Comparison of ENCODE assay signal across 20 mouse cellular contexts in the genomic region with DNA sequence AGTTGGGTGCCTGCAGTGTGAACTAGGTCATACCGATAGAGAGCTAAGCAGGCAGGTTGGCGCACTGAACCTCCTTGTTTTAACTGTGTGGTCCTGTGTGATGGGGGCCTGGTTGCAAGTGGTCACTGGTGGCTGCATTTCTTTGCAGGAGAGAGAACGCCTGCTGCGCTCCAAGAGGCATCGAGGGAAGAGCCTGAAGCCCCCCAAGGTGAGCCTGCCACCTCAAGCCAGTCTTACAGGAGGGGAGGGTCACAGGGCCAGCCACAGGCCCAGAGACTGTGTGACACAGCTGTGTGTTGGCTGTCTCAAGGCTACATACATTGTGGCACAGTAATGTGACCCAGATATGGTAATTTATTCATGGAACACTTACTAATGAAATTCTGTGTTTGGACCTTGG. TPM values are rescaled to one million over a fixed set of nuclear protein-coding genes. Genes with fewer than 3 reads are reported as not detected.
DNase-seq lines count a peak whose midpoint lies in the region; ATAC-seq lines count a peak whose summit lies in the region.
"Had no signal": no experiment of that assay in that cellular context is flagged by ENCODE, and none has a peak within 500 bp of the region (broad histone marks: within the 10 kb centered on the region; RNA-seq: fewer than 3 reads in every experiment).

No protein-coding gene starts in this region.

- no peak overlapping the region for H3K4me3 ChIP-seq in hindbrain, embryonic 16.5 days (ENCODE audit: low read length)
- H3K4me3 ChIP-seq in hindbrain, embryonic 11.5 days (ENCODE audit: low read depth, low read length): no peak overlapping the region
- no peak overlapping the region for H3K4me3 ChIP-seq in midbrain, embryonic 15.5 days
- no peak overlapping the region for H3K4me3 ChIP-seq in midbrain, embryonic 14.5 days (replicated peaks; ENCODE audit: low read depth, low read length)
- H3K4me3 ChIP-seq: embryonic facial prominence, embryonic 13.5 days; forebrain, embryonic 13.5 days; heart, embryonic 10.5 days; hindbrain, embryonic 15.5 days had no signal

- no peaks in the 10 kb centered on the region for H3K9me3 ChIP-seq in hindbrain, embryonic 16.5 days (ENCODE audit: control insufficient read depth, low read length)
- no peaks in the 10 kb centered on the region for H3K9me3 ChIP-seq in hindbrain, embryonic 11.5 days (ENCODE audit: control insufficient read depth, low read length)
- H3K9me3 ChIP-seq in midbrain, embryonic 15.5 days: no peaks in the 10 kb centered on the region
- no peaks in the 10 kb centered on the region for H3K9me3 ChIP-seq in midbrain, embryonic 14.5 days (ENCODE audit: control insufficient read depth, low read length)
- H3K9me3 ChIP-seq: embryonic facial prominence, embryonic 13.5 days; forebrain, embryonic 13.5 days; heart, embryonic 10.5 days; hindbrain, embryonic 15.5 days had no signal

- no peaks in the 10 kb centered on the region for H3K27me3 ChIP-seq in hindbrain, embryonic 16.5 days (replicated peaks; ENCODE audit: control insufficient read depth, insufficient read depth, low read length)
- no peaks in the 10 kb centered on the region for H3K27me3 ChIP-seq in hindbrain, embryonic 11.5 days (ENCODE audit: control insufficient read depth, insufficient read depth, low read length)
- H3K27me3 ChIP-seq in midbrain, embryonic 15.5 days (replicated peaks): no peaks in the 10 kb centered on the region
- H3K27me3 ChIP-seq in midbrain, embryonic 14.5 days (ENCODE audit: control insufficient read depth, insufficient read depth, low read length): no peaks in the 10 kb centered on the region
- H3K27me3 ChIP-seq: embryonic facial prominence, embryonic 13.5 days; hindbrain, embryonic 15.5 days had no signal

- H3K9ac ChIP-seq in hindbrain, embryonic 16.5 days (ENCODE audit: low read depth, low read length): no peak overlapping the region
- no peak overlapping the region for H3K9ac ChIP-seq in hindbrain, embryonic 11.5 days (ENCODE audit: low read depth, low read length)
- H3K9ac ChIP-seq in midbrain, embryonic 15.5 days: no peak overlapping the region
- no peak overlapping the region for H3K9ac ChIP-seq in midbrain, embryonic 14.5 days (replicated peaks; ENCODE audit: low read length)
- H3K9ac ChIP-seq: embryonic facial prominence, embryonic 13.5 days; forebrain, embryonic 13.5 days; hindbrain, embryonic 15.5 days had no signal

- peaks cover 6% of the 10 kb centered on the region; the same call in 1 of the 2 replicates for H3K4me1 ChIP-seq in hindbrain, embryonic 16.5 days (ENCODE audit: control insufficient read depth, insufficient read depth, low read depth, low read length)
- H3K4me1 ChIP-seq in hindbrain, embryonic 11.5 days (replicated peaks; ENCODE audit: control insufficient read depth, insufficient read depth, low read length): no peaks in the 10 kb centered on the region
- H3K4me1 ChIP-seq in midbrain, embryonic 15.5 days: peaks cover 23% of the 10 kb centered on the region
- 0 out of 2 replicates have a peak, but pooled peaks cover 8% of the 10 kb centered on the region for H3K4me1 ChIP-seq in midbrain, embryonic 14.5 days (ENCODE audit: control insufficient read depth, insufficient read depth, low read length)
- H3K4me1 ChIP-seq: embryonic facial prominence, embryonic 13.5 days; heart, embryonic 10.5 days had no signal

- 78% methylated on average over 5 of the region's 5 CpGs for WGBS in hindbrain, embryonic 16.5 days
- 71% methylated on average over 5 of the region's 5 CpGs for WGBS in hindbrain, embryonic 11.5 days
- WGBS in midbrain, embryonic 15.5 days: 72% methylated on average over 5 of the region's 5 CpGs
- 74% methylated on average over 5 of the region's 5 CpGs for WGBS in midbrain, embryonic 14.5 days

- H3K36me3 ChIP-seq in hindbrain, embryonic 16.5 days (ENCODE audit: control insufficient read depth, insufficient read depth, low read length): peaks cover 3% of the 10 kb centered on the region; the same call in 1 of the 2 replicates
- no peaks in the 10 kb centered on the region for H3K36me3 ChIP-seq in hindbrain, embryonic 11.5 days (ENCODE audit: control insufficient read depth, insufficient read depth, low read length)
- 0 out of 2 replicates have a peak, but pooled peaks cover under 1% of the 10 kb centered on the region for H3K36me3 ChIP-seq in midbrain, embryonic 15.5 days (replicated peaks)
- no peaks in the 10 kb centered on the region for H3K36me3 ChIP-seq in midbrain, embryonic 14.5 days (ENCODE audit: control insufficient read depth, insufficient read depth, low read length)
- H3K36me3 ChIP-seq: embryonic facial prominence, embryonic 13.5 days; heart, embryonic 10.5 days; hindbrain, embryonic 15.5 days had no signal

- H3K4me2 ChIP-seq in hindbrain, embryonic 16.5 days (ENCODE audit: low read length): no peak overlapping the region
- H3K4me2 ChIP-seq in hindbrain, embryonic 11.5 days (replicated peaks; ENCODE audit: low read depth, low read length): no peak overlapping the region
- H3K4me2 ChIP-seq in midbrain, embryonic 15.5 days: no peak overlapping the region
- no peak overlapping the region for H3K4me2 ChIP-seq in midbrain, embryonic 14.5 days (ENCODE audit: low read length)
- H3K4me2 ChIP-seq: embryonic facial prominence, embryonic 13.5 days; forebrain, embryonic 13.5 days; hindbrain, embryonic 15.5 days had no signal

- no peak for ATAC-seq in hindbrain, embryonic 16.5 days
- no peak for ATAC-seq in hindbrain, embryonic 11.5 days (ENCODE audit: low FRiP score)
- ATAC-seq in midbrain, embryonic 15.5 days (replicated peaks): no peak
- no peak for ATAC-seq in midbrain, embryonic 14.5 days (ENCODE audit: low FRiP score, low TSS enrichment)
- ATAC-seq: forebrain, embryonic 13.5 days had no signal

- DNase-seq in hindbrain, embryonic 11.5 days (ENCODE audit: low spot score): no peak
- DNase-seq in midbrain, embryonic 14.5 days: no peak
- peak; percentile 20 for DNase-seq in retina, embryonic 14.5 days (ENCODE audit: low spot score)
- DNase-seq in kidney, adult 9 months: no peak
- DNase-seq: adrenal gland, adult 2 months; adrenal gland, postnatal 25 days; cerebellum, adult 18-20 months; cerebellum, adult 9-11 months; cerebellum, postnatal 36 days; gastrocnemius, postnatal 10 days; heart, adult 18-20 months; heart, postnatal 10 days; heart, postnatal 4 days had no signal

- H3K27ac ChIP-seq in hindbrain, embryonic 16.5 days (ENCODE audit: low read depth, low read length): 0 out of 2 replicates have a peak overlapping the region, but pooled peaks have one; percentile 26
- H3K27ac ChIP-seq in hindbrain, embryonic 11.5 days (ENCODE audit: low read depth, low read length): no peak overlapping the region
- peak overlapping the region; percentile 56 for H3K27ac ChIP-seq in midbrain, embryonic 15.5 days
- no peak overlapping the region for H3K27ac ChIP-seq in midbrain, embryonic 14.5 days (replicated peaks; ENCODE audit: low read depth, low read length)
- H3K27ac ChIP-seq: embryonic facial prominence, embryonic 13.5 days; forebrain, embryonic 13.5 days; heart, embryonic 10.5 days had no signal

RNA-seq across cellular contexts. Expression of a gene that starts 21.9 kb away (rescaled TPM):
- 1.8 TPM in 2 replicates for polyA plus RNA-seq in hindbrain, embryonic 16.5 days (2015; fragmentation: Nextera tagmentation; extraction: Ambion mirVana)
- polyA plus RNA-seq in hindbrain, embryonic 11.5 days (2014; fragmentation: Nextera tagmentation; extraction: Ambion mirVana): 0.09 and 0.14 TPM in 2 replicates
- 2.6 and 2.8 TPM in 2 replicates for polyA plus RNA-seq in midbrain, embryonic 15.5 days (2015; fragmentation: Nextera tagmentation; extraction: Ambion mirVana)
- polyA plus RNA-seq in midbrain, embryonic 14.5 days (2014; fragmentation: Nextera tagmentation; extraction: Ambion mirVana): 1.7 and 2.0 TPM in 2 replicates
- polyA plus RNA-seq: embryonic facial prominence, embryonic 13.5 days; heart, embryonic 10.5 days; heart, embryonic 14.5 days had no signal

Comparison
In these comparisons a context has a peak if more than half of its experiments do, and no peak if none do; other contexts are left out.
1. H3K27ac ChIP-seq: peak in hindbrain, embryonic 16.5 days (single experiment) and midbrain, embryonic 15.5 days (single experiment); none in hindbrain, embryonic 11.5 days (single experiment) and midbrain, embryonic 14.5 days (single experiment).